Mouse (Mus musculus): ENCODE measurements around the gene Iqgap2. TPM values are rescaled to one million over a fixed set of nuclear protein-coding genes. Genes with fewer than 3 reads are reported as not detected.

The Iqgap2 gene
- polyA plus RNA-seq, 1 experiment = 2.8 TPM

DNA sequence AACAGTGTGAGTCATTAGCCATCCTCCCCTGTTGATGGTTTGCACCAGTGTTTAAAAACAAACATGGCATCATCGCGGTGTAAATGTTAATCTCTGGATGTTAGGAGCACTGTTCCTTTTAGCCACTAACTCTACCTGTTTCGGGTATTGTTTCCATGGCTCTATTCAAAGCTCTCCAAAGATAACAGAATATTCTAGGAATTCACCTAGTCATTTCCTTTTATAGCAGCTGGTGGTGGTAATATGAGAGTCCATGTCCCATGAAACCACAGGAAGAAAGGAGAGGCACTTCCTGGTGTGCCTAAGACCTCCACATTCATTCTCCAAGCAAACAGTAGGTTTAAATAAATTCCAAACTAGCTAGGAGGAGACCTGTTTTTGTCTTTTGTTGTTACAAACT is 268.7 kb downstream of the Iqgap2 start:
- Histone ChIP-seq H3K4me1 (peaks cover 61% of the 10 kb centered on the region), H3K27me3 (replicated peaks) (peaks cover 4% of the 10 kb centered on the region), H3K36me3 (replicated peaks; ENCODE audit: low read length) (peaks cover 11% of the 10 kb centered on the region), H3K4me3 (replicated peaks) (no peak overlapping the region), H3K9me3 (no peaks in the 10 kb centered on the region)
- TF ChIP-seq FLI1 (IDR thresholded peaks at IDR 0.05; ENCODE audit: low read length) (no peak), GATA1 (IDR thresholded peaks at IDR 0.05; ENCODE audit: borderline replicate concordance, low read length) (no peak)

DNA sequence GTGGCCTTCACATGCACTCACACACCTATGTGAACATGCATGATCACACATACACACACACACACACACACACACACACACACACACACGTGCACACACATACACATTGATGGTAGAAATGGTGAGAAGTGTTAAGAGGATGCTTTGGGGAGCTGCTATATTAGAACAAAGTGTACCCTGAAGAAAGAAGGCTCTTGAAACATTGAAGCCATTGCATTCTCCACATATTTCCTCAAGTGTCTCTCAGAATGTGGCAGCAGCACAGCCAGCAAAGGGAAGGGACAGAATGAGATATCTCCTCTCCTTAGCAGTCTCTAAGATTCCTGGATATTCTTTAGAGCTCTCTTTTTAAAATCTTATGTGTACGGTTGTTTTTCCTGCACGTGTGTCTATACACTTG is 270.2 kb downstream of the Iqgap2 start:
- Histone ChIP-seq H3K4me1 (peaks cover 57% of the 10 kb centered on the region), H3K9me3 (no peaks in the 10 kb centered on the region), H3K4me3 (replicated peaks) (no peak overlapping the region), H3K36me3 (replicated peaks; ENCODE audit: low read length) (peaks cover 7% of the 10 kb centered on the region), H3K27me3 (replicated peaks) (peaks cover 4% of the 10 kb centered on the region)
- TF ChIP-seq FLI1 (IDR thresholded peaks at IDR 0.05; ENCODE audit: low read length) (no peak), GATA1 (IDR thresholded peaks at IDR 0.05; ENCODE audit: borderline replicate concordance, low read length) (no peak)

DNA sequence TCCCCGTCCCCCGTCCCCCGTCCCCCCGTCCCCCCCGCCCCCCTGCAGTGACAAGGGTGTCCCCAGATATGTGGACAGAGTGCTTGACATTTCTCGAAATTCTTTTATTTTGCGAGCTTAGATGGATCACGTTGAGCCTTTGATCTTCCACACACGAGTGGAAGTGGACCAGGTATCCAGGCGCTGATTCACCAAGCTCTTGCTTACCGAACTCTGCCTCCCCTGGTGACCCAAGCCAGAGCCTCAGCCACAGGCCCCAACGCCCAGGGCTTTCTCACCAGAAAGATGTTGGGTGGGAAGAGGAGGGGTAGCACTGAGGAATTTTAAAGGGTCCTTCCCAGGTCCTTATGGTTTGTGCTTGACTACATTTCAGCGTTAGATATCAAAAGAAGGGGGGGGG is 272.9 kb downstream of the Iqgap2 start:
- Histone ChIP-seq H3K27me3 (replicated peaks) (peaks cover 4% of the 10 kb centered on the region), H3K36me3 (replicated peaks; ENCODE audit: low read length) (peaks cover 31% of the 10 kb centered on the region), H3K4me3 (replicated peaks) (peak overlapping the region; percentile 96), H3K4me1 (peaks cover 69% of the 10 kb centered on the region), H3K9me3 (no peaks in the 10 kb centered on the region)
- TF ChIP-seq FLI1 (IDR thresholded peaks at IDR 0.05; ENCODE audit: low read length) = no peak
- TF ChIP-seq GATA1 (IDR thresholded peaks at IDR 0.05; ENCODE audit: borderline replicate concordance, low read length) = no peak

DNA sequence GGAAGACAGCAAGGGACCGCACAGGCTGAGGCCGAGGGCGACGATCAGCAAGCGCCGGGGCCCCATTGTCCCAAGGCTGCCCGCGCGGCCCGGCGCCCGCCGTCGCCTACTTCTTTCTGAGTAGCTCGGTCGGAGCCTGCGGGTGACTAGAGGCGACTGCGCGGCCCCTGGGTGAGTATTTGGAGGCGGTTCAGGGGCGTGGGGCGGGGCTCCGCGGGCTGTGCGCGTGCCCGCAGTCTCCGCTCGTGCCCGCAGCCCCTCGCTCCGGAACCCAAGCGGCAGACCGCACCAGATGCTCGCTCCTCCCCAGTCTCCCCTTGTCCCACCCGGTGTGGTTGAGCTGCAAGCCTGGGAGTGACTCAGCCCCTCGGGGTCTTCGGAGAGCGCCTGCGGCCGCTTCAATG is 273.4 kb downstream of the Iqgap2 start, which contains the start of gene F2r:
Gene F2r, minus strand, starts transcription at position 179 of the 404 bp plus-strand sequence.
- Histone ChIP-seq H3K4me1 (peaks cover 68% of the 10 kb centered on the region), H3K36me3 (replicated peaks; ENCODE audit: low read length) (peaks cover 36% of the 10 kb centered on the region), H3K9me3 (no peaks in the 10 kb centered on the region), H3K4me3 (replicated peaks) (peak within 1 kb of the TSS; percentile 96), H3K27me3 (replicated peaks) (peaks cover 4% of the 10 kb centered on the region)
- TF ChIP-seq FLI1 (IDR thresholded peaks at IDR 0.05; ENCODE audit: low read length) (0 out of 2 replicates have a peak, but pooled peaks have one; percentile 23), GATA1 (IDR thresholded peaks at IDR 0.05; ENCODE audit: borderline replicate concordance, low read length) (no peak)

DNA sequence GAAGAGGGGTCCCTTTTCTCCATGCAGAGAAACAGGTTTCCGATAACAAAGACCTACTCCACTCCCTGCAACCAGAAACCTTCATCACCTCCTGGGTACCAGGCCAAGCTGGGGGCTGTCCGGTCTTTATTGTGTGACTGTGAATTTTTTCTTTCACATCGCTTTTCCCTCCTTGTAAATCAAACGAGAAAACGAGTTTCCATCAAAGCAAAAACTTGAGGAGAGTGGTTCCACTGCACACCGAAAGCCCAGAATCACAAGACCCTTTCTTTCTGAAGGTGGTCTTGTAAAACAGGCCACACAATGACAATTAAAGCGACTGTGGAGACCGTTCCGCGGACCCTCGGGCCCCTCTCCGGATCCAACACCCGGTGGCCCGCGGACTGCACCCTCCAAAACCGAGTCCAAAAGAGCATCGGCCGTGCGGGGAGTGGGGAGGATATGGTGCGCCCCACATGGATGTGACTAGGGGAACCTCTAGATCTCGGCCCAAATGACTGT is 274.0 kb downstream of the Iqgap2 start:
- Histone ChIP-seq H3K4me1 (peaks cover 68% of the 10 kb centered on the region), H3K36me3 (replicated peaks; ENCODE audit: low read length) (peaks cover 42% of the 10 kb centered on the region), H3K4me3 (replicated peaks) (peak overlapping the region; percentile 96), H3K9me3 (no peaks in the 10 kb centered on the region), H3K27me3 (replicated peaks) (peaks cover 4% of the 10 kb centered on the region)
- no peak for TF ChIP-seq FLI1 (IDR thresholded peaks at IDR 0.05; ENCODE audit: low read length)
- TF ChIP-seq GATA1 (IDR thresholded peaks at IDR 0.05; ENCODE audit: borderline replicate concordance, low read length) = no peak

DNA sequence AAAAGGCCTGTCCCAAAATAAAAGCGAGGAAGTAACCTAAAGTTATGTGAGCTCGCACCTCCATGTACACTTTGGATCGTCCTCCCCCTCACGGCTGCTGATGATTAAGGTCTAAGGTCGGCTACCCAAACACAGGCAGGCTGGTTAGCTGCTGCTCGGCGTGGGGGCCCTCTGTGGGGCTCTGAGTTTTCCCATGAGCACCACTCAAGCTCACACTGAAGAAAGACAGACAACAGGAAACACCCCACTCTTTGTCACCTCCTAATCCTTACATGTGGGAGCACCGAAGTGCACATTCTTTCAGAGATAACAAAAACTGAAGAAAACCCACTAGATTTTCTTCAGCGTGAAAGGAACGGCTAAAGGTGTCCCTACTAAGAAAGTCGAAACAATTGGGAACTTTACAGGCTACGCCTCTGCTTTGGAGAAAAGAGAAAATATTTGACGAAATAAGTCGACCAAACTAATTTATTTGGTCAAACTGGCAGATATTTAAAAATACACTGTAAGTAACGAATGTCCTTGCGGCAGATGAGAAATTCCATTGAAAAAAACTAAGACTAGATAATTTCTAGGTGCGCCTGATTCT is 274.5 kb downstream of the Iqgap2 start:
- Histone ChIP-seq H3K36me3 (replicated peaks; ENCODE audit: low read length) (peaks cover 47% of the 10 kb centered on the region), H3K9me3 (no peaks in the 10 kb centered on the region), H3K27me3 (replicated peaks) (peaks cover 2% of the 10 kb centered on the region), H3K4me3 (replicated peaks) (peak overlapping the region; percentile 96), H3K4me1 (peaks cover 68% of the 10 kb centered on the region)
- no peak for TF ChIP-seq FLI1 (IDR thresholded peaks at IDR 0.05; ENCODE audit: low read length)
- TF ChIP-seq GATA1 (IDR thresholded peaks at IDR 0.05; ENCODE audit: borderline replicate concordance, low read length) = no peak

DNA sequence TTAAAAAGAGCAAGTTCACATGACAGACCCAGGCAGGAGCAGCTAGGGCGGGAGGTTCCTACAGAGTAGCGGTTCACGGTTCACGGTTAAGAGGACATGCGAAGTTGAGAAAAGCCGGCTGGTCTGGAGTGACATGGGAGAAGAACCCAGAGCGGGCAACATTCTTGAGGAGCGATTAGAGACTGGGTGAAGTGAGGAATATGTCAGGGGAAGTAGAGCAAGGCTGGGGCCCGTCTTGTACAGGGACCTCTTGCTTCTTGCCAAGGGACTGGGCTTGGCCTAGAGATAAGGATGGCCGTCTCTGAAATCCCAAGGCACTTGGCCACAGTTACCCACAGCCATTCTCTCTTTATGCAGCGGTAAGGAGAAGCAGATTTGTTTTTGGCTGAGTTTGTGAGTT is 275.2 kb downstream of the Iqgap2 start:
- peaks cover 2% of the 10 kb centered on the region for H3K27me3 ChIP-seq (replicated peaks)
- H3K4me1 ChIP-seq = peaks cover 68% of the 10 kb centered on the region
- no peaks in the 10 kb centered on the region for H3K9me3 ChIP-seq
- peaks cover 54% of the 10 kb centered on the region for H3K36me3 ChIP-seq (replicated peaks; ENCODE audit: low read length)
- peak overlapping the region; percentile 96 for H3K4me3 ChIP-seq (replicated peaks)
- TF ChIP-seq GATA1 (IDR thresholded peaks at IDR 0.05; ENCODE audit: borderline replicate concordance, low read length) (no peak), FLI1 (IDR thresholded peaks at IDR 0.05; ENCODE audit: low read length) (no peak)

DNA sequence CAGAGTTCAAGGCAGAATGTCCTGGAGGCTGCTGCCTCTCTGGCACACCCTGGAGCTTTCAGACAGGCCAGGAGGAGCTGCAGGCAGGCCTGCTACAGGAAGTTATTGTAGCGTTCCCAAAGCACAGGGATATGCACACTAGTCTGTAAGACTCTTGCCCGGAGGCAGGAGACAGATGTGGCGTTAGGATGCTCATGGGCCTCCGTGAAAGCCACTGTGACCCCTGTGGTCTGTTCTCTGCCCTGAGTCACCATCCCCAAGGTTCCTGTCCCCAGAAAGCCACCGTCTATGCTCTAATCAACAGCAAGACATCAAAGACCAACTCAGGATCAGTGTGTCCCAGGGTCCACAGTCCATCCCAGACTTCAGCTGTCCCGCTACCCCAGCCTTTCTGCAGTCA is 277.0 kb downstream of the Iqgap2 start:
- Histone ChIP-seq H3K4me1 (peaks cover 72% of the 10 kb centered on the region), H3K36me3 (replicated peaks; ENCODE audit: low read length) (peaks cover 71% of the 10 kb centered on the region), H3K4me3 (replicated peaks) (peak overlapping the region; percentile 96), H3K9me3 (no peaks in the 10 kb centered on the region), H3K27me3 (replicated peaks) (no peaks in the 10 kb centered on the region)
- TF ChIP-seq GATA1 (IDR thresholded peaks at IDR 0.05; ENCODE audit: borderline replicate concordance, low read length) (no peak), FLI1 (IDR thresholded peaks at IDR 0.05; ENCODE audit: low read length) (no peak)

DNA sequence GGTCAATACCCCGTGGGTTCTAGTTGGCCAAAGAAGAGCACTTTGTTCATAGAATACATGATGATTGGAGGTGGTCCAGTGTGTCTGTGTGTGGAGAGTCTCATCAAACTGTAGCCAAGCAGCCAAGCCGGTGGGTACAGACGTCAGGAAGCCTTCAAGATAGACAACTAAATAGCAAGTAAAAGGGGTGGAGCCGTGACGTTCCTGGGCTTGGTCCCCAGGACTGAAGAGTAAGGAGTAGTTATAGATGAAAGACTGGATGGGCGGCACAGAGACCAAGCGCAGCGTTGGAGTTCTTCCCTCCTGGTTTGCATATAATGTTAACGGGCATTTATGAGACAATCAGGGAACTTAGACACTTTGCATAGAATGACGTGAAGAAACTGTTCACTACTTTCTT is 279.5 kb downstream of the Iqgap2 start:
- Histone ChIP-seq H3K27me3 (replicated peaks) (no peaks in the 10 kb centered on the region), H3K36me3 (replicated peaks; ENCODE audit: low read length) (peaks cover 95% of the 10 kb centered on the region), H3K4me3 (replicated peaks) (peak overlapping the region; percentile 76), H3K4me1 (peaks cover 84% of the 10 kb centered on the region), H3K9me3 (no peaks in the 10 kb centered on the region)
- TF ChIP-seq FLI1 (IDR thresholded peaks at IDR 0.05; ENCODE audit: low read length) (no peak), GATA1 (IDR thresholded peaks at IDR 0.05; ENCODE audit: borderline replicate concordance, low read length) (no peak)

DNA sequence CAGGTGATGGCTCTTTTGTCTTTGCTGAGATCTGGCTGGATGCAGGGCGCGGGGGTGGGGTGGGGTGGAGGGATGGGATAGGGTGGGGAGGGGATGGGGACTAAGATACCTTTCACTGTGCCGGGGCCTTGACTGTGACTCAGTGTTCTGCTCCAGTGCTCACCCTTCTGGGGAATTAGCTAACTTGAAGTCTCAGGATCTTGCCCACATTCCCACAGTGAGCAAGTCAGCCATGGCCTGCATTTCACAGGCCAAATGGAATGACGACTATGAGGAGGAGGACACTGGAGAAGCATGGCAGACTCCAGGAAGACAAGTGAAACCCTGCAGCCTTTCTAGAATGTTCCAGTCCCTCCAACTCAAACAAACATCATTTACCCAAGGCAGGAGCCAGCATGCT is 280.0 kb downstream of the Iqgap2 start:
- no peak for TF ChIP-seq GATA1 (IDR thresholded peaks at IDR 0.05; ENCODE audit: borderline replicate concordance, low read length)
- TF ChIP-seq FLI1 (IDR thresholded peaks at IDR 0.05; ENCODE audit: low read length) = no peak
- Histone ChIP-seq H3K4me3 (replicated peaks) (peak overlapping the region; percentile 82), H3K27me3 (replicated peaks) (no peaks in the 10 kb centered on the region), H3K9me3 (no peaks in the 10 kb centered on the region), H3K36me3 (replicated peaks; ENCODE audit: low read length) (peaks cover 97% of the 10 kb centered on the region), H3K4me1 (peaks cover 89% of the 10 kb centered on the region)

All from megakaryocyte, embryonic 14.5 days (primary cell).